Mouse (Mus musculus) gastrocnemius, postnatal 14 days (tissue): Measurements from ENCODE around the gene Sumo2. TPM values are rescaled to one million over a fixed set of nuclear protein-coding genes. Genes with fewer than 3 reads are reported as not detected.
"Not testable (repeated sequence)": the region's sequence is repeated elsewhere in the genome, so short reads cannot be mapped to it uniquely, and the experiment has no call there.

Source experiments
- DNase-seq: peaks from one replicate; pipeline ENCODE4 v3.0.0; 2021; ENCODE audit warnings: mixed read lengths
- intact Hi-C: fragments of 180-260 bp; cut with DNase I; formaldehyde crosslinking; loops from one replicate; pipeline ENCODE4 v1.15.1; 2025; ENCODE audit warnings: low total_unique reads
- long read RNA-seq, 2 experiments: library from polyadenylated mRNA; stranded (forward); transcript quantifications; one replicate each; pipeline ENCODE4 v2.0.0; 2021
- total RNA-seq, 2 experiments: library from RNA; stranded (reverse); gene quantifications; 2 replicates each; pipeline ENCODE4 v1.2.3; 2021

Gene Sumo2
- total RNA-seq: 100 to 1,000 TPM; 121 to 143 TPM
- long read RNA-seq, experiment 1, transcript Sumo2-207 (4 exons, 1,051 nt): major isoform, 71 of 76 reads
- long read RNA-seq, experiment 1, partial matches to known transcripts: 4 of 76 reads
- long read RNA-seq, experiment 1, other reads (novel, unspliced or antisense): 0 of 76 reads
- long read RNA-seq, experiment 2, transcript Sumo2-207 (4 exons, 1,051 nt): major isoform, 80 of 88 reads
- long read RNA-seq, experiment 2, partial matches to known transcripts: 3 of 88 reads
- long read RNA-seq, experiment 2, other reads (novel, unspliced or antisense): 2 of 88 reads

DNA sequence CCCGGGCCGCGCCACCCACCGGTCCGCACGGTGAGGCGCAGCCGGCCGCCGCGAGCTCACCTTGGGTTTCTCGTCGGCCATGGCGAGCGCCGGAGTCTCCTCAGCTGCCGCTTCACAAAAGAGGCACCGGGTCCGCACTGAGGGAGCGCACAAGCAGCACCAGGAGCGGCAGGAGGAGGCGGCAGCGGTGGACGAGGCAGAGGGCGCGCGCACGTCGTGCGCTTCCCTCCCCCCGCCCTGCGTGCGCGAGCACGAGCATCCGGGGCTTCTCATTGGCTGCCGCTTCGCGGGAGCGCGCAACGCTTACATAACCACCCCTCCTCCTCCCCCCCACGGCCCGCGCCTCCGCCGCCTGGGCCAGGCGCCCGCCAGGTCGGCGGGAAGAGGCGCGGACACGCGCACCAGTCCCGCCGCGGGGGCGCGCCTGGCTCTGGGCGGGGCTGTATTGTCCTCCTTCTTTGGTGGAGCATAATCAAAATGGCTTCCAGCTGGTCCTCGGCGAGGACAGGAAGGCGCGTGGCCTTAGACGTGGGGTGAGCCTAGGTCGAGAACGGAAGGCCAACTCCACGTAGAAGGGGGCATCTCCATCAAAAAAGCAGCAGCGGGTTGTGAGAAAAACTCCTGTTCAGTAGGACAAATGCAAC, at the start of gene Sumo2:
Sumo2 (minus strand) TSS at position 239 of the 644 bp plus-strand sequence.
- intact Hi-C loops: no loop called here
- DNase-seq: peak; percentile 98

DNA sequence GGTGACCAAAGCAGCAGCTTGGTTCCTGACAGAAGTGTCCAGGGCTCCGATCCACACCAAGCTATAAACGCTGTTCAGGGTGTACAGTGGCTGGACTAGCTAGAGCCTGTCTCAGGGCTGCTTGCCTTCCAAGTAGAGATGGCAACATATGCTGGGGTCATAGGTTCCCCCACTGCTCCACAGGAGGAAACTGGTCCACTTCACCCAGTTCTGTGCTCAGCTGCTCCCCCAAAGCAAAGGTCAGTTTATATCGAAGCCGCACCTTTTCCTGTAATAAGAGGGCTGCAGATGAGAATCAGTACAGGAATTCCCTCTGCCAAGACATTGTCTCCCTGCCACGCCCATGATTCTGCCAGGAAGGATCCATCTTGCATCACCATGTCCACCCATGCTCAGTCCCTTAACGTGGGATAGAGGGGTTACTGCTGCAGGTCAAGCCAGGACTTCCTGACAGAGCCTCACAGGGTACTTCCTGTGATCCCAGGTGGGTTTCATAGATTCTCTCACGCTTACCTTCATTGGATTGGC, 49.6 kb upstream of the Sumo2 start:
- intact Hi-C loops: no loop called here
- no peak for DNase-seq

- intact Hi-C loops: no loop called here
- no peak for DNase-seq
Measured at GRCm38 (mm10) chr11:115584376-115585073, 48.4 kb upstream of the Sumo2 start.

DNA sequence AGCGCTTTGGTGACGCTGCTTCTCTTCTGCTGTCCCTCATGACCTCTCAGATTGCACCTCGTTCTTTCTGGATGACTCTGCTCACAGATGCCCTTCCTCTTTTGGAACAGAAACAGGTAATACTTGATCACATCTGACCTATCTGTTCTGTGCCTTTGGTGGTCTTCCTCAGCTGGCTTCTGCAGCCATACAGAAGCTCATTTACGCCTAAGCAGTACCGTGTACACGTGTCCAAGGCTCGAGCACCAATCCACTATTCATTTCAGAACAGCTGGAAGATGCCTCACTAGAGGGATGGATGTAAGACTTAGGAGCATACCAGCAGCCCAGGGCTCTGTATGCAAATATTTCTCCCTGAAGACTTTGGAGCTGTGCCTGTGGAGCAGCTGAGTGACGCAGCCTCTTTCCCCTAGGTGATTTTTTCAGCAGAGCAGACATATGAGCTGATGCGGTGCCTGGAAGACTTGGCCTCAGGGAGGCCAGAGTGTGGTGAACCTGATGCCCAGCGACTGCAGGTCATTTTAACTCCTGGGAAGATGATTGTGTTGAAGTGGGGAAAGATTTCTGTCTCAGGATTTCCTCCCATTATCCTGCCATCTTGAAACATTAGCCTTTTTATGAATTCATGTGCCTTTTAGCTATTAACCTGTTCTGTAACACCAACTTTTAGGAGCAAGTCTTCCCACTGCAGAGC, 47.0 kb upstream of the Sumo2 start:
- no peak for DNase-seq
- intact Hi-C loops: no loop called here

- no peak for DNase-seq
- intact Hi-C loops: no loop called here
Measured at GRCm38 (mm10) chr11:115579080-115579479, 43.0 kb upstream of the Sumo2 start.

- no peak for DNase-seq
- intact Hi-C loops: no loop called here
Measured at GRCm38 (mm10) chr11:115564961-115565360, 28.9 kb upstream of the Sumo2 start.

DNA sequence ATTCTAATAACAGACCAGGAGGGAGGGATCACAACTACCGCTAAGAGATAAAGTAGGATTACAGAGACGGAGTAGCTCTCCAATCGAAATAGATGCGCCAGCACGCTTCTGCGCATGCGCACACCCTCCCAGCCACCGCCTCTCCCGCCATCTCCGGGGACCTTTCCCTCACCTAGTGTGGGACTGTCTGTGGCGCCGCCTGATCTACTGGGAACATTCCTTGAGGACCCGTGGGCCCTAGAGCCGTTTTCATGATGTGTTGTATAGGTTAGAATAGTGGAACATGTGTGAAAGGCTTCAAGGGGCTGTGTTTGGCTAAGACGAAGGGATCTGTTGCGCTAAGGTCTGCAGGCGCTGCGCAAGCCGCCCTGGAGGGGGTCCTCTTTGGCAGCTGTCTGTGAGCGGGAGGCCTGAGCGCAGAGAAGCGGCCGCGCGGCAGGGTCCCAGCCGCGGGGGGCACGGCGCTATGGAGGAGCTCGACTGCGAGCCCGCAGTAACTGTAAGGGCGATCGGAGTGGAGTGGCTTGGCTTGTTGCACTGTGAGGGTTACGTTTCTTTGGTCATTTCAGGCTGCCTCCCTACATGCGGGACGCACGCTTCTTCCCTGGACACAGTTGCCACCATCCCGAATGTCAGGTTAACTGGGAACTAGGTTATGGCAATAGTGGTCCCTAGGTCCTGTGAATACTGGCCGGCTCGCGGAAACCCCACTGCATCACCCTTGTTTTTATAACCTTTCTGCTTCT, 28.2 kb upstream of the Sumo2 start, which contains the start of gene Nup85:
Nup85 (plus strand) TSS at position 371 of the 746 bp plus-strand sequence.
- intact Hi-C loops: no loop called here
- DNase-seq: peak; percentile 98

- no peak for DNase-seq
- intact Hi-C loops: no loop called here
Measured at GRCm38 (mm10) chr11:115563406-115563805, 27.3 kb upstream of the Sumo2 start.

DNA sequence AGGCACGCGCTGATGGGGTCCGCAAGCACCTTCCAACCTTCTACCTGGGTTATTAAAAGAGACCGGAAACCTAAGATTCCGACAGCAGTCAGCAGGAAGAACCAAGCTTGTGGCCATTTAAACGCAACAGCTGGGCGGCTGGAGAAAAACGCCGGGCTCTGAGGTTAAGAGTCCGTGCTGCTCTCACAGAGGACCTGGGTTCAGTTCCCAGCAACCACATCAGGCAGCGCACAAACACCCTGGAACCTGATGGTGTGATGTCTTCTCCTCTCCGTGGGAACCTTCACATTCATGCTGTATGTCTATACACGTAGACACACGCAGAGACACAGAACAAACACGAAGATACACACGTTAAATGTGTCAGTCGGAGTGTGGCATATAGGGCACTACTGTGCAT, 19.6 kb upstream of the Sumo2 start:
- intact Hi-C loops: no loop called here
- DNase-seq: no peak

GRCm38 (mm10) chr11:115552783-115553182, 16.7 kb upstream of the Sumo2 start:
- intact Hi-C loops: no loop called here
- DNase-seq: no peak

GRCm38 (mm10) chr11:115543571-115543970, 7.5 kb upstream of the Sumo2 start:
- no peak for DNase-seq
- intact Hi-C loops: no loop called here

- intact Hi-C loops: no loop called here
Measured at GRCm38 (mm10) chr11:115538045-115538444, 2.0 kb upstream of the Sumo2 start.

GRCm38 (mm10) chr11:115536856-115537568, 936 bp upstream of the Sumo2 start:
- DNase-seq: no peak
- intact Hi-C loops: no loop called here

More at GRCm38 (mm10) chr11:115538045-115538444, 2.0 kb upstream of the Sumo2 start:
- DNase-seq: no peak

GRCm38 (mm10) chr11:115535401-115536037, 557 bp downstream of the Sumo2 start:
- intact Hi-C loops: no loop called here
- peak; percentile 72 for DNase-seq

DNA sequence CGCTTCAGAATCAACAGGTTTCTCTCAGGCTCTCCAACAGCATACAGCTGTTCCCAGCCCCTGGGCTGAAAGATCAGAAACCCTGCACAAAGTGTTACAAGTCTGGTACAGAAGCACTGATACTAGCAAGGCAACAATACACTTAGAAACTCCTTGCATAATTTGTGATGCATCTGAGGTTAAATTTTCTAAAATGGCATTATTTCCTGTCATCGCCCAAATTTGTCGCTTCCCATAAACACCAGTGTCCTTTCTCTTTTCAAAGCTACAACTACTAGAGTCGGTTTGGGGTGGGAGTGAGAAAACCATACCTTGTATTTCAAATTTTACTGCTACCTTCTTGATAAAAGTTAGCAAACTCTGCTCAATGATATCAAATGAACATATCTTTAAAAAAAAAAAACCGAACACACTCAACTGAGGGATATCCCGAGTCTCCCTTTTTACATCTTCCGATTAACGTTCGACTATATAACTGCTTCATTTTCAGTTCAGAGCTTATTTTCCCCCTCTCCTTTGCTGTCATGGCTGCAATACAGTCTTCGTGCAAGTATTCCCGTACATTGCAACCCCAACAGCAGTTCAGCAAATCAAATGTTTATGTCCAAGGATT, 1.2 kb downstream of the Sumo2 start:
- no peak for DNase-seq
- intact Hi-C loops: no loop called here

DNA sequence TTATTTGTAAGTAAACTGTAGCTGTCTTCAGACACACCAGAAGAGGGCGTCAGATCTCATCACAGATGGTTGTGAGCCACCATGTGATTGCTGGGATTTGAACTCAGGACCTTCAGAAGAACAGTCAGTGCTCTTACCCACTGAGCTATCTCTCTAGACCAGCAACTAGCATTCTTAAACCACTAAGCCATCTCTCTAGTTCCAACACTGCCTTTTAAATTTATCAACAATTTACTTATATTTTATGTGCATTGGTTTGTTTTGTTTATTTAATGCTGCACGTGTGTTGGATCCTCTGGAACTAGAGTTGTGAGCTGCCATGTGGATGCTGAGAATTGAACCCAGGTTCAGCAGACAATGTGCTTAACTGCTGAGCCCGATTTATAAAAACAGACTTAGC, 9.6 kb downstream of the Sumo2 start:
- DNase-seq, intact Hi-C loops: not testable (repeated sequence)

DNA sequence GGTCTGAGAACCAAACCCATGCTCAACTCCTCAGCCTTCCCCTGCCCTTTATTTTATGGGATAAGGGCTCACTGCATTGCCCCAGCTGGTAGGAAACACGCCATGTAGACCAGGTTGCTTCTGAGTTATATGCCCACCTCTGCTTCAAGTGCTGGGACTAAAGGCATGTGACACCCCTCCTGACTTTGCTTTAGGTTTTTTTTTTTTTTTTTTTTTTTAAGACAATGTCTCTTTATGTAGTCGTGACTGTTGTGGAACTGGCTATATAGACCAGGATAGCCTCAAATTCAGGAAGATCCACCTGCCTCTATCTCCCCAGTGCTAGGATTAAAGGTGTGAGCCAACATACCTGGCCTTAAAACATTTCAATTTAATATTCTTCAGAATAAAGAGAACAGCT, 13.4 kb downstream of the Sumo2 start:
- no peak for DNase-seq
- intact Hi-C loops: no loop called here

GRCm38 (mm10) chr11:115522238-115522637, 13.8 kb downstream of the Sumo2 start:
- DNase-seq: no peak
- intact Hi-C loops: no loop called here
